Mouse (Mus musculus) lung, postnatal 0 days (tissue): ENCODE measurements around the gene Ube2h.

Source experiments
- CTCF ChIP-seq: IDR thresholded peaks from 2 replicates; pipeline ENCODE4 v1.5.1; 2016; ENCODE audit warnings: antibody characterized with exemption, mild to moderate bottlenecking
- EP300 ChIP-seq: IDR thresholded peaks from 2 replicates; pipeline ENCODE4 v1.6.1; 2016; ENCODE audit warnings: antibody characterized with exemption, mild to moderate bottlenecking, control low read depth

GRCm38 (mm10) chr6:30257962-30258361, 46.4 kb downstream of the Ube2h start:
- TF ChIP-seq CTCF: no peak
- TF ChIP-seq EP300: no peak
